Mouse (Mus musculus): ENCODE measurements around the gene Slc5a2. TPM values are rescaled to one million over a fixed set of nuclear protein-coding genes. Genes with fewer than 3 reads are reported as not detected.

Slc5a2 gene
- total RNA-seq, 2 experiments from 2014 or later, result not detected

- no peak for DNase-seq (ENCODE audit: low spot score in 2 of 2)
- intact Hi-C loops (cut with DNase I), result loop anchor here (5.0 kb wide), 1 partner anchor 49 kb away; the partner anchor contains the start of gene BC017158
Observed at GRCm38 (mm10) chr7:128248081-128249042, 17.1 kb upstream of the Slc5a2 start.

GRCm38 (mm10) chr7:128249998-128250397 is 15.5 kb upstream of the Slc5a2 start:
- intact Hi-C loops (cut with DNase I), result loop anchor here (5.0 kb wide), 1 partner anchor 47 kb away; the partner anchor contains the start of gene BC017158
- DNase-seq (ENCODE audit: low spot score in 2 of 2), result no peak

- intact Hi-C loops (cut with DNase I), result no loop called here
- no peak for DNase-seq (ENCODE audit: low spot score in 2 of 2)
Observed at GRCm38 (mm10) chr7:128251946-128252345, 13.5 kb upstream of the Slc5a2 start.

GRCm38 (mm10) chr7:128252609-128253008 is 12.8 kb upstream of the Slc5a2 start:
- DNase-seq (ENCODE audit: low spot score in 2 of 2), result peak; percentile 78 to 84
- intact Hi-C loops (cut with DNase I), result no loop called here

- intact Hi-C loops (cut with DNase I), result no loop called here
Observed at GRCm38 (mm10) chr7:128254978-128255377, 10.5 kb upstream of the Slc5a2 start.

GRCm38 (mm10) chr7:128255757-128256156 is 9.7 kb upstream of the Slc5a2 start:
- DNase-seq (ENCODE audit: low spot score in 2 of 2), result no peak
- intact Hi-C loops (cut with DNase I), result no loop called here

More at GRCm38 (mm10) chr7:128254978-128255377, 10.5 kb upstream of the Slc5a2 start:
- DNase-seq (ENCODE audit: low spot score in 2 of 2), result no peak

GRCm38 (mm10) chr7:128256783-128257334 is 8.6 kb upstream of the Slc5a2 start:
- intact Hi-C loops (cut with DNase I), result no loop called here
- DNase-seq (ENCODE audit: low spot score in 2 of 2), result no peak

GRCm38 (mm10) chr7:128266056-128266455 is 599 bp downstream of the Slc5a2 start:
- intact Hi-C loops (cut with DNase I), result no loop called here
- no peak for DNase-seq (ENCODE audit: low spot score in 2 of 2)

- intact Hi-C loops (cut with DNase I), result no loop called here
- no peak for DNase-seq (ENCODE audit: low spot score in 2 of 2)
Observed at GRCm38 (mm10) chr7:128267391-128267790, 1.9 kb downstream of the Slc5a2 start.

- DNase-seq (ENCODE audit: low spot score in 2 of 2), result no peak
- intact Hi-C loops (cut with DNase I), result no loop called here
Observed at GRCm38 (mm10) chr7:128267813-128268212, 2.4 kb downstream of the Slc5a2 start.

- no peak for DNase-seq (ENCODE audit: low spot score in 2 of 2)
- intact Hi-C loops (cut with DNase I), result no loop called here
Observed at GRCm38 (mm10) chr7:128270431-128270850, 5.0 kb downstream of the Slc5a2 start.

GRCm38 (mm10) chr7:128271496-128271895 is 6.0 kb downstream of the Slc5a2 start:
- no peak for DNase-seq (ENCODE audit: low spot score in 2 of 2)
- intact Hi-C loops (cut with DNase I), result no loop called here

- DNase-seq (ENCODE audit: low spot score in 2 of 2), result no peak
- intact Hi-C loops (cut with DNase I), result no loop called here
Observed at GRCm38 (mm10) chr7:128276051-128276450, 10.6 kb downstream of the Slc5a2 start.

- intact Hi-C loops (cut with DNase I), result no loop called here
- no peak for DNase-seq (ENCODE audit: low spot score in 2 of 2)
Observed at GRCm38 (mm10) chr7:128279750-128280149, 14.3 kb downstream of the Slc5a2 start.

GRCm38 (mm10) chr7:128281765-128282164 is 16.3 kb downstream of the Slc5a2 start:
- intact Hi-C loops (cut with DNase I), result no loop called here
- DNase-seq (ENCODE audit: low spot score in 2 of 2), result no peak

GRCm38 (mm10) chr7:128282532-128283244 is 17.2 kb downstream of the Slc5a2 start:
- DNase-seq (ENCODE audit: low spot score in 2 of 2), result no peak

GRCm38 (mm10) chr7:128284047-128284446 is 18.6 kb downstream of the Slc5a2 start:
- DNase-seq (ENCODE audit: low spot score in 2 of 2), result no peak
- intact Hi-C loops (cut with DNase I), result no loop called here

More at GRCm38 (mm10) chr7:128282532-128283244, 17.2 kb downstream of the Slc5a2 start:
- intact Hi-C loops (cut with DNase I), result no loop called here

GRCm38 (mm10) chr7:128285060-128285459 is 19.6 kb downstream of the Slc5a2 start:
- intact Hi-C loops (cut with DNase I), result no loop called here

GRCm38 (mm10) chr7:128288923-128289544 is 23.6 kb downstream of the Slc5a2 start:
- intact Hi-C loops (cut with DNase I), result no loop called here
- no peak for DNase-seq (ENCODE audit: low spot score in 2 of 2)

More at GRCm38 (mm10) chr7:128285060-128285459, 19.6 kb downstream of the Slc5a2 start:
- no peak for DNase-seq (ENCODE audit: low spot score in 2 of 2)
